Mouse (Mus musculus): ENCODE data around the gene Emc6.

GRCm38 (mm10) chr11:73187231-73187630, 10.4 kb upstream of the Emc6 start:
- TF ChIP-seq CTCF (IDR thresholded peaks at IDR 0.05; ENCODE audit: extremely low read depth, insufficient read depth, insufficient read length, insufficient replicate concordance), result no peak
- no peak for TF ChIP-seq POLR2A (IDR thresholded peaks at IDR 0.05; ENCODE audit: low read depth, low read length)

All from spleen, adult 2 months (tissue).